Mouse (Mus musculus) spleen, adult 2 months (tissue): ENCODE measurements around the gene C1qtnf2.

Experiments used
- CTCF ChIP-seq: fragments of 200-500 bp; IDR thresholded peaks from 2 replicates; pipeline ENCODE4 v1.5.1; 2011; ENCODE audit warnings: mild to moderate bottlenecking, inconsistent platforms; ENCODE audit not compliant: insufficient read depth, insufficient read length, insufficient replicate concordance; ENCODE audit errors: extremely low read depth
- POLR2A ChIP-seq: fragments of 200-500 bp; IDR thresholded peaks from 2 replicates; pipeline ENCODE4 v1.6.1; 2011; ENCODE audit warnings: low read depth, low read length, inconsistent platforms

GRCm38 (mm10) chr11:43501256-43501655, 27.2 kb downstream of the C1qtnf2 start:
- no peak for TF ChIP-seq CTCF
- TF ChIP-seq POLR2A: no peak
